Mouse (Mus musculus): Measurements from ENCODE around the gene Acer2. TPM values are rescaled to one million over a fixed set of nuclear protein-coding genes. Genes with fewer than 3 reads are reported as not detected.

Acer2 gene
- polyA plus RNA-seq, 1 experiment from 2014 or later: 10.1 TPM

DNA sequence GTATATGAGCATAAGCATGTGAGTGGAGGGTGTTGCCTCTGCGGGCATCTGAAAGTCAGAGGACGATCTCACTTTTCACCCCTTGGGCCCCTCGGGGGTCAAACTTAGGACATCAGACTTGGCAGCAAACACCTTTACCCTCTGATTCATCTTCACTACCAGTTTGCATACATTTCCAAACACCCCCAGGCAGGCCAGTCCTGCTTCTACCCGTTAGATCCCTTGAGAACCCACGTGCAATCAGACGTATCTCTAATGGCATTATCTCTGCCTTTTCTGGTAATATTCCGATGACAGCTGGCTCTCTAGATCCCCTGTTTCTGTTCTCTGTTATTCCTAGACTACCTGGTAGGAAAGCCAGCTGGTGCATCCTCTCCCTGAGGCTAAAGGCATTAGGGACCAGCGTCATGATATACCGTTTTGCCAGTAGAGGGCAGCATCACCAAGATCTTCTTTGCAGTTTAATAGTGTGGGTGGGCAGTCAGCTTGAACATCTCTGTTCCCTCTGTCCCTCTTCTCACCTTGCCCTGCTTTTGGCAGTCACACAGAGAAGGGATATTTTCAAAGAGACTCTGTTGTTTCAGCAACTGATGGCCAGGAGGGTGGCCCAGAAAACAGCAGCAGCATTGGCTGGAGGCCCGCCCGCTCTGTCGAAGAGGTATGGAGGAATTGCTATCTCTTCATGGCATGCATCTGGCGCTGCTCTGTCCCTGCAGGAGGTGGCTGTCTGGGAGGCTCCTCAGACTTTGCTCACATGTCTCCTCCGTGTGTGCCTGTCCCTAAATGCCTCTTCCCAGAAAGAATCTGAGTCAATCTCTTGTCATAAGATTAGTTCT lies 83.6 kb downstream of the Acer2 start:
- Histone ChIP-seq H3K27ac (ENCODE audit: low read length) (no peak overlapping the region), H3K4me1 (ENCODE audit: control insufficient read depth, low read depth, low read length) (no peaks in the 10 kb centered on the region), H3K4me3 (ENCODE audit: low read depth, low read length) (no peak overlapping the region), H3K27me3 (ENCODE audit: control insufficient read depth, insufficient read depth, low read depth, low read length) (no peaks in the 10 kb centered on the region), H3K9ac (ENCODE audit: low read depth, low read length) (no peak overlapping the region), H3K36me3 (ENCODE audit: control insufficient read depth, insufficient read depth) (no peaks in the 10 kb centered on the region), H3K4me2 (ENCODE audit: low read depth, low read length) (no peak overlapping the region), H3K9me3 (replicated peaks; ENCODE audit: control insufficient read depth, low read length) (no peaks in the 10 kb centered on the region)
- ATAC-seq (ENCODE audit: low read depth): no peak
- WGBS (ENCODE audit: insufficient replicate concordance): 36% methylated on average over 14 of the region's 14 CpGs

DNA sequence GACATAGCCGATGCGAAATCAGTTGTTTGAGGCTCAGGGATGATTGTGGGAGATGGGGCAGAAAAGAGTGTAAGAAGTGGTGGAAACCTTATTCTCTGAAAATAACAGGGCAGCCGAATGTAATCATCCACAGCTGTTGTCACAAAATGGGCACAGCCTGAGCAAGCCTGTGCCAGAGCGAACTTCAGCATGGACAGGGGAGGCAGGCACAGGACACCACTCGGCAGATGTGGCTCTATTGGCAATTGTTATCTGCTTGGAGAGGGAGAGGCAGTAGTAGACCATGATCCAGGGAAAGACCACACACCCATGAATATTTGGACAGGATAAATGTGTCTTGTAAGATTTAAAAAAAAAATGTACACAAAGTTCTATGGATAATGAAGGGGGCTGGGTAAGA lies 103.1 kb downstream of the Acer2 start:
- ATAC-seq (ENCODE audit: low read depth): no peak
- Histone ChIP-seq H3K27ac (ENCODE audit: low read length) (no peak overlapping the region), H3K9ac (ENCODE audit: low read depth, low read length) (no peak overlapping the region), H3K9me3 (replicated peaks; ENCODE audit: control insufficient read depth, low read length) (no peaks in the 10 kb centered on the region), H3K36me3 (ENCODE audit: control insufficient read depth, insufficient read depth) (no peaks in the 10 kb centered on the region), H3K4me1 (ENCODE audit: control insufficient read depth, low read depth, low read length) (no peaks in the 10 kb centered on the region), H3K4me3 (ENCODE audit: low read depth, low read length) (no peak overlapping the region), H3K4me2 (ENCODE audit: low read depth, low read length) (no peak overlapping the region), H3K27me3 (ENCODE audit: control insufficient read depth, insufficient read depth, low read depth, low read length) (no peaks in the 10 kb centered on the region)
- 66% methylated on average over 5 of the region's 5 CpGs for WGBS (ENCODE audit: insufficient replicate concordance)

Other genes starting within 250 kb of the Acer2 start
- gene Plin2, start 204.3 kb upstream of the Acer2 start, polyA plus RNA-seq (2015; fragmentation: Nextera tagmentation; extraction: Ambion mirVana): 155 and 157 TPM in 2 replicates
- gene Dennd4c, start 125.8 kb upstream of the Acer2 start, polyA plus RNA-seq (2015; fragmentation: Nextera tagmentation; extraction: Ambion mirVana): 1.9 and 2.1 TPM in 2 replicates
- 367 and 434 TPM in 2 replicates for gene Rps6, start 17.0 kb upstream of the Acer2 start, polyA plus RNA-seq (2015; fragmentation: Nextera tagmentation; extraction: Ambion mirVana)